Mouse (Mus musculus) heart, embryonic 13.5 days (tissue): Measurements from ENCODE around the gene Npm3. TPM values are rescaled to one million over a fixed set of nuclear protein-coding genes. Genes with fewer than 3 reads are reported as not detected.

ENCODE experiments used
- ATAC-seq: fragments of 200-750 bp; cut with Nextera tagmentation; 2 replicates; pipeline ENCODE4 v1.8.0; 2017; ENCODE audit warnings: moderate TSS enrichment; ENCODE audit not compliant: insufficient number of reproducible peaks, low FRiP score, low TSS enrichment; ENCODE audit errors: extremely low read depth
- H3K27ac ChIP-seq: fragments of 300-500 bp; sonication (generic); replicated peaks from 2 replicates; pipeline ENCODE4 v1.5.1; 2015; ENCODE audit warnings: moderate library complexity, mild to moderate bottlenecking, inconsistent platforms
- H3K27me3 ChIP-seq: fragments of 300-500 bp; sonication (generic); replicated peaks from 2 replicates; pipeline ENCODE4 v1.6.1; 2015; ENCODE audit warnings: mild to moderate bottlenecking, inconsistent platforms
- H3K36me3 ChIP-seq: fragments of 300-500 bp; sonication (generic); 2 replicates; pipeline ENCODE4 v1.6.1; 2015; ENCODE audit warnings: mild to moderate bottlenecking, inconsistent platforms
- H3K4me1 ChIP-seq: fragments of 300-500 bp; sonication (generic); 2 replicates; pipeline ENCODE4 v1.6.1; 2015; ENCODE audit warnings: inconsistent platforms
- H3K4me2 ChIP-seq: fragments of 300-500 bp; sonication (generic); 2 replicates; pipeline ENCODE4 v1.6.1; 2015; ENCODE audit warnings: inconsistent platforms, mild to moderate bottlenecking, moderate library complexity
- H3K4me3 ChIP-seq: fragments of 300-500 bp; sonication (generic); 2 replicates; pipeline ENCODE4 v1.5.1; 2015; ENCODE audit warnings: moderate library complexity, mild to moderate bottlenecking, inconsistent platforms
- H3K9ac ChIP-seq: fragments of 300-500 bp; sonication (generic); 2 replicates; pipeline ENCODE4 v1.6.1; 2015; ENCODE audit warnings: inconsistent platforms, mild to moderate bottlenecking, moderate library complexity
- H3K9me3 ChIP-seq: fragments of 300-500 bp; sonication (generic); 2 replicates; pipeline ENCODE4 v1.6.1; 2016; ENCODE audit warnings: inconsistent platforms
- WGBS: fragments of 180-500 bp; shearing (Covaris S2); methylation state at CpG from one replicate; pipeline ENCODE4 v1.1.7; 2015; ENCODE audit warnings: mixed read lengths; 5-methylcytosine and 5-hydroxymethylcytosine counted together
- polyA plus RNA-seq: library from polyadenylated mRNA; unstranded; fragments of >200 nt; fragmentation: Nextera tagmentation; extraction: Ambion mirVana; gene quantifications from 2 replicates; pipeline ENCODE4 v1.2.1, GENCODE M21; 2015

The Npm3 gene
- polyA plus RNA-seq, 1 experiment from 2014 or later: 9.9 TPM

DNA sequence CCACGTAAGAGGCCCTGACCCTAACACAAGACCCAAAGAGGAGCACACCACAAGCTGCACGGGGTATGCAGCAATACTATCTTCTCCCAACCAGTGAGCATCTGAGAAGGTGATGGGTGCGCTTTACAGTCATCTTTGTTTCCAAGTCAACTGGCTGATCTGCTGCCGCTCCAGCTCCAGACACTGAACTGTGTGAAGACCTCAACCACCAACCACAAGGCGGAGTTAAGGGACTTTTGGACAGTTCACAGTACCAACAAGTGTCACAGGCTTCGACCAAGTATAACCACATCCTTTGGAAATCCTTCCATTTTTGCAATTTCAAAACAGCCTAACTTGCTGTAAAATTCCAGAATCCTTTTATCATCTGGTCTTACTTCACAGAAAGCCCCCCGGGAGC lies 2.5 kb upstream of the Npm3 start:
- Histone ChIP-seq H3K27me3 (0 out of 2 replicates have a peak, but pooled peaks cover 4% of the 10 kb centered on the region), H3K9me3 (no peaks in the 10 kb centered on the region), H3K27ac (no peak overlapping the region), H3K36me3 (peaks cover 66% of the 10 kb centered on the region), H3K4me2 (no peak overlapping the region), H3K4me1 (peaks cover 22% of the 10 kb centered on the region), H3K9ac (no peak overlapping the region), H3K4me3 (no peak overlapping the region)
- ATAC-seq: no peak
- WGBS: 87% methylated on average over 7 of the region's 7 CpGs

DNA sequence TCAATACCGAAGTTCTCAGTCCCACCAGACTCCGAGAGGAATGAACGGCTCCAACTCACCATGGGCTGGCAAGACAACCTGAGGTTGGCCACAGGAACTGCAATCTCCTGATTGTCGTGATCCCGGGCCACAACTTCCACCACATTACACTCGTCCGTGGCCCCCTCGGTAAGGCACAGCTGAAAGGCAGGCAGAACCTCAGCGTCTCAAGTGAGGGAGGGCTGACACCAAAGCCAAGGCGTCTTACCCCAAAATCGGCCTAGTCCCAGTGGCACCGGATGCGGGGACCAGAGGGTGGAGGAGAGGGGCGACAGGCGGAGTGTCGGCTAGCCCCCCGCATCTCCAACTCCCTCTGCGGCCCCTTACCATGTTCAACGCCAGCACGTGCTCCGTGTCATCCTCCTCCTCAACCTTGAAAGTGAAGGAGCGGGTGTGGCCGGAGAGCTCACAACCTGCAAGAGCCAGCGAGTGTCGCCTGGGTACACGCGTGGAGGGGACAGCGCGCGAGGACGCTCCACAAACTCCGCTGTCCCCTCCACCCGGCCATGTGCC lies 624 bp downstream of the Npm3 start:
- H3K36me3 ChIP-seq: peaks cover 35% of the 10 kb centered on the region
- H3K4me3 ChIP-seq: peak overlapping the region; percentile 96
- peaks cover 40% of the 10 kb centered on the region for H3K4me1 ChIP-seq
- H3K9ac ChIP-seq: peak overlapping the region; percentile 95
- H3K27me3 ChIP-seq: peaks cover 33% of the 10 kb centered on the region
- peak overlapping the region; percentile 98 for H3K4me2 ChIP-seq
- H3K27ac ChIP-seq: no peak overlapping the region
- peak; percentile 12; the same call in 1 of the 2 replicates for ATAC-seq
- 1% methylated on average over 33 of the region's 33 CpGs for WGBS
- H3K9me3 ChIP-seq: no peaks in the 10 kb centered on the region

DNA sequence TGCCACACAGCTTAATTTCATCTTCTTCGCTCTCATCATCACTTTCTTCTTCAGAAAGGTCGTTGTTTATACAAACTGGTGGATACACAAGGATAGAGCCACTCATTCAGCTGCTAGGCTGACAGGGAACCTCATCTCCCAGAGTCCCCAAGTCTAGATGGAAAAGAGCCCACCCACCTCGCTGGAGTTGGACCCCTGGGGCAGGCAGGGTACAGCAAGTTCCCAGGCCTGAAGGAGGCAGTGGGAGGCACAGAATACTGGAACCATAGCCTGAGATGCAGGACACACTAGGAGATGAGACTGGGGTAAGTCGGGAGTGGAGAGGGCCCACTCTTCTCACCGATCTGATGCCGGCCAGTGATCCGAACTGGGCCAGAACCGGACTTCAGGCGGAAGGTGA lies 1.2 kb downstream of the Npm3 start:
- peak overlapping the region; percentile 95 for H3K9ac ChIP-seq
- H3K4me2 ChIP-seq: peak overlapping the region; percentile 98
- peaks cover 30% of the 10 kb centered on the region for H3K36me3 ChIP-seq
- peaks cover 41% of the 10 kb centered on the region for H3K4me1 ChIP-seq
- peak overlapping the region; percentile 96 for H3K4me3 ChIP-seq
- peaks cover 39% of the 10 kb centered on the region for H3K27me3 ChIP-seq
- no peak overlapping the region for H3K27ac ChIP-seq
- H3K9me3 ChIP-seq: no peaks in the 10 kb centered on the region
- WGBS: 38% methylated on average over 9 of the region's 9 CpGs
- ATAC-seq: no peak

DNA sequence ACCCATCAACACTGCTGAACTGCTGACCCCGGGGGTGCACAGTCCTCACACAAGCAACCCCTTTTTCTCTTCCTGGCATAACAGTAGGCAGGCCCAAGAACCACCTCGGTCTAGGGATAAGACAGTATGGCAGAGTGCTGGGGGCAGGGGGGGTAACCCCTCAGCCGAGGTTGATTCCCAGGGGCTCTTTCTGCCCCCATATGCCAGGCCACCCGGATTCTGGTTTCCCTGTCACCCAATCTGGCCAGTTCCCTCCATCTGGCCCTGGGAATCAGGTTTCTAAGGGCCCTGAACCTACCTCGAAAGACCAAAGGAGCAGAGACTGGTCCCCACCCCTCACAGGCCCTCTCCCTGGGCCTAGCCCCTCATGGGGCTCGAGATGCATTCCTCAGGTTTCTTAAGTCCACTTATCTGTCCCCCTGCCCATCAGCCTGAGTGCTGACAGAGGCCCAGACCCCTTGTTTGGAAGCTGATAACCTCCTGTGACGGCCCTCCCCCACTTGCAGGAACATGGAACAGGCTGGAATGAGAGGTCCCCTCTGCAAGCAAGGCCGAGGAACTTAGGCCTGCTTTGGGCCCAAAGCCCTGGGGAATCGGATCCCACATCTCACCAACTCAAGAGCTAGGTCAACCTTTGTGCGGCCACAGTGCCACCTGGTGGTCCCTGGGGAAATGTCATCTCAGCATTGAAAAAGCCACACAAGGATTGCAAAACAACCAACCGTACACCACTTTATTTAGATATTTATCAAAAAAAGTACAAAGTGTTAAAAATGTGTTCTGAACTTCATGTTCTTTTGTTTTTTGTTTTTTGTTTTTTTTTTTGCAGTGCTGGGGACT lies 2.1 kb downstream of the Npm3 start:
- H3K4me1 ChIP-seq: peaks cover 48% of the 10 kb centered on the region
- no peaks in the 10 kb centered on the region for H3K9me3 ChIP-seq
- no peak for ATAC-seq
- H3K27me3 ChIP-seq: peaks cover 47% of the 10 kb centered on the region
- 14% methylated on average over 11 of the region's 11 CpGs for WGBS
- no peak overlapping the region for H3K4me2 ChIP-seq
- no peak overlapping the region for H3K27ac ChIP-seq
- H3K36me3 ChIP-seq: peaks cover 20% of the 10 kb centered on the region
- no peak overlapping the region for H3K9ac ChIP-seq
- H3K4me3 ChIP-seq: no peak overlapping the region

DNA sequence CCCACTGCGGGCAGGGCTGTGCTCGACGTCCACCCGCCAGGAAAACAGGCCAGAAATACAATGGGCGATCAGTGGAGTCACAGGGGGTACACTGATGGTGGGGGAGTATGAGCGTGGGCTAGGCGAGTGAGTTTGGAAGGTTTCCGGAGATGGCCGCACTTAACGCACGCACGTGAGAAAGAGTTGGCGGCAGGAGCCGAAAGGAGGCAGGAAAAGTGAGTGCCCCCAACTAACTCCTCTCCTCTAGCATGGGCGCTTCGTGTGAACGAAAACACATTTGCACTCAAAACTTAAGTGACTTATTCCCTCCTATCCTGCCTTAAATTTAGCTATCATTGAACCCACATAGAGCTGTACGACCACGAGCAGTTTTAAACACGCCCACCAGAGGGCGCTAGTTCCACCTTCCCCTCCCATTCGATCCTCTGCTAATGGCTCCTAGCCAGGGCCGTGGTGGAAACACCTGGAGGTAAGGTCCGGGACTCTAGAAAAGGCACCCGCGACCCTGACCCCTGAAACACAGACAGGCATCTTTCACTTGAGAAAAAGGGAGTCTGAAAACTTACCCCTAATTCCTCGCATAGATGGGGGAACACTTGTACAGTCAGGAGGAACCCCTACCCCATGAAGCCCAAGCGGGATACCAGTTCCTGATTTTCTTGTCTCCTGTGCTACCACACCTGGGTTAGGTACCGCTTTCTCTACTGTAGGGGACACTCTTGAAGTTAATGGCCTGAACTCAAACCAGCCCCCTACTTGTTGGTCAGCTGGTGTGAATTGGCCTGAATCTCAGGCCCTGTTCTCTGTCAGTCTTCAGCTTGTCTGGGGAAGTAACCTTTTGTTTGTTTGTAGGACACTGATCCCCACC lies 3.0 kb downstream of the Npm3 start:
- Histone ChIP-seq H3K4me3 (peak overlapping the region; percentile 32), H3K9me3 (no peaks in the 10 kb centered on the region), H3K27ac (no peak overlapping the region), H3K4me1 (peaks cover 57% of the 10 kb centered on the region), H3K9ac (no peak overlapping the region), H3K36me3 (peaks cover 13% of the 10 kb centered on the region), H3K27me3 (peaks cover 56% of the 10 kb centered on the region), H3K4me2 (peak overlapping the region; percentile 58)
- ATAC-seq: no peak
- 9% methylated on average over 29 of the region's 29 CpGs for WGBS

DNA sequence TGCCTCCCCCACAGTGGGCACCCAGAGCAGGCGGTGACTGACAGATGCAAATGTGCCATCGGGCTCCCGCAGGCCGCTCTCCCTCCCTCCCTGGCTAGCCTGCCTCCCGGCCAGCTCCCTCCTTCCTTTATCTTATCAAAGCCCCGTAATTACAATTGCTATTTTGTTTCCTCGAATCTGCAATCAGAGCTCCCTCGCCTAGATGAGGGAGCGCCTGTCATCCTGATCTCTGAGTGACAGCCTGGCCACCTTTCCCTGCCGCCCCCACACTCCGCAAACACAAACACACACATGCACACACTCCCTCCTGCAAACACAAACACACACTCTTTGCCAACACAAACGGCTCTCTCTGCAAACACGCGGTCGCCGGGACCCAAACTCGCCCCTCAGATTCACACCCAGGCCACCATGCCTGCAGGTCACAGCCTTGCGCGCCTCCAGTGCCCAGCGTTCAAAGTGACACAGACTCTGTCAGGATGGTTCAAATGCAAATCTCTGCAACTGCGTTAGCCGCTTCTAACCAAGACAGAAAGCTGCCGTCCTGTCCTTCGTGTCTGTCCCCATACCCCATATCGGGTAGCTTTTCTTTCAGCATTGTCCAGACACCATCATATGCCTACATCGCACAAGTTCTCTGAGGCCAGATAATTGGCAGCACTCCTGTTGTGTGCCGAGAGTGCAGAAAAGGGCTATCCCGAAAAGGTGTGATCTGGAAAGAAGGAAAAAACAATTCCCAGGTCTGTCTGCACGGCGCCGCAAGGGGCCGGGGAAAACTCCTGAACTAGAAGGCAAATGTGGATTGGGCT lies 3.8 kb downstream of the Npm3 start:
- Histone ChIP-seq H3K4me3 (peak overlapping the region; percentile 32), H3K9me3 (no peaks in the 10 kb centered on the region), H3K27me3 (peaks cover 64% of the 10 kb centered on the region), H3K4me1 (peaks cover 57% of the 10 kb centered on the region), H3K4me2 (peak overlapping the region; percentile 58), H3K9ac (peak overlapping the region; percentile 59), H3K36me3 (peaks cover 7% of the 10 kb centered on the region; the same call in 1 of the 2 replicates), H3K27ac (no peak overlapping the region)
- WGBS: 3% methylated on average over 32 of the region's 32 CpGs
- no peak for ATAC-seq

DNA sequence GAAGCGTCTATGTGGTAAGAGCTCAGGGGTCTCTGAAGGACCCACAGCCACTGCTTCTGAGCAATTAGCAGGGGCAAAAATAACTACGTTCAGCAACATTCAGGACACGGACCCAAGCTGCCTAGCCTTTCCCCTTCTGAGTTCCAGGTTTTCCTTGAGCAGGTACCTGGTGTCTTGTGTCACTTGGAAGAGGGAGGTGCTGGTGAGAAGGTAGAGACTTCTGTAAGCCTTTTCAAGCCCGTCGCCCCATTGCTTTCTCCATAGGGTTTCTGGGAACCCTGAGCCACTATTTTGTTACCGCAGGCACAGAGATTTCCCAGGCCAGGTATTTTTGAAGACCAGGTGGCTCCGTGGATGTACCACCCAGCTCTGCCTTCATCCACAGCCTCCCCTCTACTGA lies 5.8 kb downstream of the Npm3 start:
- H3K27ac ChIP-seq: no peak overlapping the region
- no peak for ATAC-seq
- no peaks in the 10 kb centered on the region for H3K36me3 ChIP-seq
- no peaks in the 10 kb centered on the region for H3K9me3 ChIP-seq
- peaks cover 84% of the 10 kb centered on the region for H3K27me3 ChIP-seq
- H3K4me3 ChIP-seq: peak overlapping the region; percentile 57
- H3K4me1 ChIP-seq: peaks cover 48% of the 10 kb centered on the region
- H3K9ac ChIP-seq: no peak overlapping the region
- 27% methylated on average over 7 of the region's 7 CpGs for WGBS
- peak overlapping the region; percentile 80; the same call in 1 of the 2 replicates for H3K4me2 ChIP-seq

DNA sequence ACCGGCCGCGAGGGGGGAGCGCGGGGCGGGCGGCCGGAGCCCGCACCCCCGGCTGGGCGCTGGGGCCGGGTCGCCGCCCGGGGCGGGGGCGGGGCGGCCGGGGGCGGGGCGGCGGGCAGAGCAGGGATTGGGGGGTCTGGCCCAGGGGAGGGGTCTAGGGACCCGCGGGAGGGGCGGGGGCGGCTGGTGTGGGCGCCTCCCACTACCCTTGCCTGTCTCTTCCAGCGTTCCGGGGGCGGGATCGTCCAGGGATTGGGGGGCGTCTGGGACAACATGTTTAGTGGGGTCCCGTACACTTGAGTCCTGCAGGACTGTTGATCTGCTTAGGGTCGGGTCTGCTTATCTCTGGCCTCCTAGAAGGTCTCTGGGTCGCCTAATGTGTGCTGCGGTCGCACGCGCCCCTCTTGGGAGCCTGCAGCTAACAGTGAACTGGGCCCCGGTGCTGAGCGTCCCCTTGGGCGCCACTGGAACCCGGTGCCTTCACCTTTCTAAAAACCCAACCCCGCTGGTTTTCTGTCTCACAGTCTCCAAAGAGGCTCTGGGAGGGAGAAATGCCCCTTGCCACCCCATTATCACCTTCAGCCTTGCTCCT lies 6.3 kb downstream of the Npm3 start:
- Histone ChIP-seq H3K4me2 (peak overlapping the region; percentile 80), H3K9me3 (no peaks in the 10 kb centered on the region), H3K36me3 (no peaks in the 10 kb centered on the region), H3K4me1 (peaks cover 43% of the 10 kb centered on the region), H3K4me3 (peak overlapping the region; percentile 57), H3K27me3 (peaks cover 89% of the 10 kb centered on the region), H3K9ac (peak overlapping the region; percentile 75), H3K27ac (no peak overlapping the region)
- 3% methylated on average over 20 of the region's 44 CpGs for WGBS
- no peak for ATAC-seq

DNA sequence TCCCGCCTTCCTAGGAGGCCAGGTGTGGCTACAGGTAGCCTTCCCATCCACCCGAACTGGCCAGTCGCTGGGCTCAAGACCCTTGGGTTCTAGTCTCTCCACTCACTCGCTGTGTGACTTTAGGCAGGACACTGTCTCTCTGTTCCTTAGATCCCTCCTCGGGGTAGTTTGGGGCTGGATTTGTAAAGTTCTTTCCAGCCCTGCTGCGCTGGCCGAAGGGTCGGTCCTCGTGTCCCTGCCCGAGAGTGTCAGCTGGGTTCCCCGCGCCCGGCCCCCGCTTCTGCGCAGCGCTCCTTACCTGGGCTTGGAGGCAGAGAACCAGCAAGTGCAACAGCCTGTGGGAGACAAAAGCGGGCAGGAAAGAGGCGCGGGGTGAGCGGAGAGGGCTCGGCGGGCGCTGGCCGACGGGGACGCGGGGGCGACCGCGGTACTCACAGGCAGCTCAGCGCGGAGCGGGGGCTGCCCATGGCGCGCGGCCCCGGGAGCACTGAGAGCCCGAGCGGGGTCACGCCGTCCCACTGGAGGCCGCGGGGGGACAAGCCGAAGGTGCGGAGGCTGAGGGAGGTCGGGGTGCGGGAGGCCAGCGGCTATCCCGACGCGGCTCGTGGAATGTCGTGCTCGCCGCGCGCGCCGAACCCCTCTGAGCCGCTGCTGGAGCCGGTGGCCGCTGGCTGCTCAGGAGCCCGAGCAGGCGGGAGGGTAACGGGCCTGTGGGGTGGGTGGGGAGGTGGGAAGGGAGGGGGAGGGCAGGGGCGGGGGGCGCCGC lies 7.0 kb downstream of the Npm3 start, which contains the start of gene Fgf8:
TSS of gene Fgf8 (minus strand) at position 698 of the 766 bp plus-strand sequence.
- Histone ChIP-seq H3K9ac (peak within 1 kb of the TSS; percentile 75), H3K4me2 (peak within 1 kb of the TSS; percentile 80), H3K4me1 (peaks cover 42% of the 10 kb centered on the region), H3K27ac (no peak within 1 kb of the TSS), H3K27me3 (peaks cover 96% of the 10 kb centered on the region), H3K9me3 (no peaks in the 10 kb centered on the region), H3K4me3 (peak within 1 kb of the TSS; percentile 57), H3K36me3 (no peaks in the 10 kb centered on the region)
- no peak for ATAC-seq
- WGBS: under 1% methylated on average over 44 of the region's 68 CpGs
